Mouse (Mus musculus) erythroblast, embryonic 14.5 days (primary cell): ENCODE results near the gene Ephb1. TPM values are rescaled to one million over a fixed set of nuclear protein-coding genes. Genes with fewer than 3 reads are reported as not detected.

Experiments used
- H3K27me3 ChIP-seq: 2 replicates; pipeline ENCODE4 v1.6.1; 2012; ENCODE audit warnings: inconsistent platforms; ENCODE audit not compliant: control insufficient read depth
- H3K36me3 ChIP-seq: 2 replicates; pipeline ENCODE4 v1.6.1; 2012; ENCODE audit warnings: mild to moderate bottlenecking, inconsistent platforms; ENCODE audit not compliant: control insufficient read depth
- H3K4me1 ChIP-seq: 2 replicates; pipeline ENCODE4 v1.6.1; 2012; ENCODE audit warnings: inconsistent platforms; ENCODE audit not compliant: control insufficient read depth
- H3K4me3 ChIP-seq: replicated peaks from 2 replicates; pipeline ENCODE3; 2012; ENCODE audit warnings: moderate library complexity, mild to moderate bottlenecking, inconsistent platforms
- H3K9me3 ChIP-seq: 2 replicates; pipeline ENCODE4 v1.6.1; 2012; ENCODE audit warnings: low read length, inconsistent platforms, mixed read lengths; ENCODE audit not compliant: control insufficient read depth
- GATA1 ChIP-seq: IDR thresholded peaks from 2 replicates; pipeline ENCODE4 v1.6.1; 2012; ENCODE audit warnings: low read length, inconsistent platforms, mixed read lengths
- TAL1 ChIP-seq: IDR thresholded peaks from 3 replicates; pipeline ENCODE4 v1.6.1; 2012; ENCODE audit warnings: low read length, inconsistent platforms, mixed read lengths
- polyA plus RNA-seq: library from polyadenylated mRNA; stranded (reverse); fragments of >175 nt; gene quantifications from 2 replicates; pipeline ENCODE4 v1.2.3, GENCODE M21; 2012

Ephb1 gene
- polyA plus RNA-seq, 1 experiment = not detected

GRCm38 (mm10) chr9:102355726-102356125, 1.2 kb upstream of the Ephb1 start:
- Histone ChIP-seq H3K27me3 (peaks cover 40% of the 10 kb centered on the region), H3K36me3 (no peaks in the 10 kb centered on the region), H3K4me1 (no peaks in the 10 kb centered on the region), H3K4me3 (no peak overlapping the region), H3K9me3 (no peaks in the 10 kb centered on the region)
- TF ChIP-seq GATA1 (no peak), TAL1 (no peak)

- TF ChIP-seq GATA1 (no peak), TAL1 (no peak)
- Histone ChIP-seq H3K4me3 (no peak overlapping the region), H3K4me1 (no peaks in the 10 kb centered on the region), H3K27me3 (peaks cover 44% of the 10 kb centered on the region), H3K36me3 (no peaks in the 10 kb centered on the region), H3K9me3 (no peaks in the 10 kb centered on the region)
Observed at GRCm38 (mm10) chr9:102353636-102354491, 629 bp downstream of the Ephb1 start.

- no peaks in the 10 kb centered on the region for H3K36me3 ChIP-seq
- H3K27me3 ChIP-seq = peaks cover 44% of the 10 kb centered on the region
- H3K4me1 ChIP-seq = no peaks in the 10 kb centered on the region
- H3K4me3 ChIP-seq = no peak overlapping the region
- no peak for TF ChIP-seq TAL1
- no peak for TF ChIP-seq GATA1
- H3K9me3 ChIP-seq = no peaks in the 10 kb centered on the region
Observed at GRCm38 (mm10) chr9:102353056-102353635, 1.3 kb downstream of the Ephb1 start.

GRCm38 (mm10) chr9:102352186-102353055, 2.1 kb downstream of the Ephb1 start:
- Histone ChIP-seq H3K4me3 (no peak overlapping the region), H3K9me3 (no peaks in the 10 kb centered on the region), H3K4me1 (no peaks in the 10 kb centered on the region), H3K36me3 (no peaks in the 10 kb centered on the region), H3K27me3 (peaks cover 46% of the 10 kb centered on the region)
- TF ChIP-seq TAL1 = no peak
- no peak for TF ChIP-seq GATA1

- Histone ChIP-seq H3K4me1 (no peaks in the 10 kb centered on the region), H3K9me3 (no peaks in the 10 kb centered on the region), H3K27me3 (peaks cover 46% of the 10 kb centered on the region)
Observed at GRCm38 (mm10) chr9:102351721-102352120, 2.8 kb downstream of the Ephb1 start.

GRCm38 (mm10) chr9:102351221-102351620, 3.3 kb downstream of the Ephb1 start:
- H3K4me1 ChIP-seq = no peaks in the 10 kb centered on the region
- TF ChIP-seq GATA1 = no peak
- TF ChIP-seq TAL1 = no peak
- no peaks in the 10 kb centered on the region for H3K9me3 ChIP-seq
- no peak overlapping the region for H3K4me3 ChIP-seq
- peaks cover 46% of the 10 kb centered on the region for H3K27me3 ChIP-seq
- H3K36me3 ChIP-seq = no peaks in the 10 kb centered on the region

More at GRCm38 (mm10) chr9:102351721-102352120, 2.8 kb downstream of the Ephb1 start:
- TF ChIP-seq GATA1 (no peak), TAL1 (no peak)
- no peak overlapping the region for H3K4me3 ChIP-seq
- no peaks in the 10 kb centered on the region for H3K36me3 ChIP-seq

GRCm38 (mm10) chr9:102350696-102351095, 3.8 kb downstream of the Ephb1 start:
- Histone ChIP-seq H3K4me1 (no peaks in the 10 kb centered on the region), H3K27me3 (peaks cover 46% of the 10 kb centered on the region), H3K36me3 (no peaks in the 10 kb centered on the region), H3K4me3 (no peak overlapping the region), H3K9me3 (no peaks in the 10 kb centered on the region)
- TF ChIP-seq TAL1 (no peak), GATA1 (no peak)

- Histone ChIP-seq H3K4me1 (no peaks in the 10 kb centered on the region), H3K27me3 (peaks cover 45% of the 10 kb centered on the region), H3K36me3 (no peaks in the 10 kb centered on the region), H3K4me3 (no peak overlapping the region), H3K9me3 (no peaks in the 10 kb centered on the region)
- TF ChIP-seq GATA1 = no peak
- TF ChIP-seq TAL1 = no peak
Observed at GRCm38 (mm10) chr9:102350076-102350475, 4.4 kb downstream of the Ephb1 start.

- Histone ChIP-seq H3K36me3 (no peaks in the 10 kb centered on the region), H3K27me3 (peaks cover 15% of the 10 kb centered on the region), H3K9me3 (no peaks in the 10 kb centered on the region), H3K4me1 (no peaks in the 10 kb centered on the region), H3K4me3 (no peak overlapping the region)
- TF ChIP-seq TAL1 = no peak
- no peak for TF ChIP-seq GATA1
Observed at GRCm38 (mm10) chr9:102346801-102347200, 7.7 kb downstream of the Ephb1 start.
